Mouse (Mus musculus) brown adipose tissue, adult 24 weeks (tissue): ENCODE results near the gene Hoxc4. TPM values are rescaled to one million over a fixed set of nuclear protein-coding genes. Genes with fewer than 3 reads are reported as not detected.
A peak's percentile ranks its signal among the peaks of the same experiment; 100 is the strongest.

Experiments
- H3K27ac ChIP-seq: fragments of 200-500 bp; replicated peaks from 2 replicates; pipeline ENCODE4 v1.5.1; 2012; ENCODE audit warnings: low read depth, mild to moderate bottlenecking, low read length
- H3K4me1 ChIP-seq: fragments of 200-500 bp; 2 replicates; pipeline ENCODE4 v1.6.1; 2012; ENCODE audit warnings: low read length, mixed read lengths; ENCODE audit not compliant: control insufficient read depth, insufficient read depth, insufficient read length
- H3K4me3 ChIP-seq: fragments of 200-500 bp; 2 replicates; pipeline ENCODE4 v1.5.1; 2012; ENCODE audit warnings: low read depth, mild to moderate bottlenecking, low read length, moderate library complexity; ENCODE audit not compliant: insufficient read depth
- polyA plus RNA-seq: library from polyadenylated mRNA; stranded (reverse); fragments of >200 nt; gene quantifications from 2 replicates; pipeline ENCODE4 v1.2.4, GENCODE M21; 2012; ENCODE audit not compliant: missing spikeins, insufficient read depth, insufficient read length

Gene Hoxc4
- polyA plus RNA-seq, 1 experiment, result 13.7 TPM

DNA sequence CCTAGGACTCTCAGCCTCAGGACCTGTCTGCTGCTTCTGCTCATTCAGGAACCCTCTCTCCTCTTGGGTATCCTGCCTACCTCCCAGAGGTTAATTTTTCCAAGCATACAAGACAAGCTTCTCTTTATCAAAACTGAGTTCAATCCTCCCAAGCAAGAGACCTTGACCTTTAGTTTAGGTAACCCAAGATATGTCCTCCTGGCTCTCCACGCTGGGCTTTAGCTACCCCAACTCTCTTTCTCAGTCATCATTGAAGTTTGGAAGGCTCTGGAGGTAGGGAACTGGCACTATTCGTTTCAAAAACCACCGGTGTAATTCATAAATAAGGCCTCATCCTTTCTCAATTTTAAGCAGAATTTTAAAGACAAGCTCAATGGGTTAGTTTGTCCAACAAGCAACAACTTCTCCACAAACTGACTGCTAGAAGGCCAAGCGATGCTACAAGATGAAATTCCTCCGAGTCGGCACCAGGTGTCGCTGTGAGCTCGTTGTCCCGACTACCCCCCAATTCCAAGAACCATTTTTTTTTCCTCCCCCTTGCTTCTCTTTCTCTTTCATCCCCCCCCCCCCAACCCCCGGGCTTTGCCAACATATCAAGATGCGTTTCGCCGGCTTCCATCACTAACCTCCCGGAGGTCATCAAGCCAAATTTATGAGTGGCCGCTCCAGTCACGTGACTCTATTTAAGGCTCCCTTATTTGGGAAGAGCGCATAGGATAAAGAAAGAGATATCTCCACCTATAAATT, 5.3 kb upstream of the Hoxc4 start:
- Histone ChIP-seq H3K4me1 (0 out of 2 replicates have a peak, but pooled peaks cover 5% of the 10 kb centered on the region), H3K4me3 (peak overlapping the region; percentile 74), H3K27ac (no peak overlapping the region; the same call in 1 of the 2 replicates)

DNA sequence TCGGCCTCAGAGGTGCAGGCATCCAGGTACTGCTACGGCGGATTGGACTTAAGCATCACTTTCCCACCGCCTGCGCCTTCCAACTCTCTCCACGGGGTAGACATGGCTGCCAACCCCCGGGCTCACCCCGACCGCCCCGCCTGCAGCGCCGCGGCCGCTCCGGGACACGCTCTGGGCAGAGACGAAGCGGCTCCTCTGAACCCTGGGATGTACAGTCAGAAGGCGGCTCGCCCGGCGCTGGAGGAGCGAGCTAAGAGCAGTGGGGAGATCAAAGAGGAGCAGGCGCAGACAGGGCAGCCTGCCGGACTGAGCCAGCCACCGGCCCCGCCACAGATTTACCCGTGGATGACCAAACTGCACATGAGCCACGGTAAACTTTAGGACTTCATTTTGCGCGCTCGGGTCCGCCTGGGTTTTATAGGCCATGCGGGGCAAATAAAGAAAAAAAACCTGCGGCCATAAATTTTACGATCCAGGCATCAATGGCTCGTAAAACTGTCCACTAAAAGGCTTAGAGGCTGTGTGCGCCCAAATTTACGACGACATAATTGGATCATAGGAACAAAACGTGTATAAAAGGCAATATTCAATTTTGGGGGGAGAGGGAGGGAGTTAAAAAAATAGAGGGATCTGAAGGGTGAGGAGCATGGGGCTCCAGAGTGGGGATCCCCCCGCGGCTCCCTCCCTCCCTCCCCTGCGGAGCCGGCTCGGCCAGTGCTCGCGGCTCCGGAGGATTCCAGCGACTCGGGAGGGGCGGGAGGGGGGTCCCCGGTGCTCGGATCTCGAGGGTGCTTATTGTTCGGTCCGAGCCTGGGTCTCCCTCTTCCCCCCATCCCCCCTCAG, 4.3 kb upstream of the Hoxc4 start:
- Histone ChIP-seq H3K4me3 (peak overlapping the region; percentile 74), H3K27ac (peak overlapping the region; percentile 78)

DNA sequence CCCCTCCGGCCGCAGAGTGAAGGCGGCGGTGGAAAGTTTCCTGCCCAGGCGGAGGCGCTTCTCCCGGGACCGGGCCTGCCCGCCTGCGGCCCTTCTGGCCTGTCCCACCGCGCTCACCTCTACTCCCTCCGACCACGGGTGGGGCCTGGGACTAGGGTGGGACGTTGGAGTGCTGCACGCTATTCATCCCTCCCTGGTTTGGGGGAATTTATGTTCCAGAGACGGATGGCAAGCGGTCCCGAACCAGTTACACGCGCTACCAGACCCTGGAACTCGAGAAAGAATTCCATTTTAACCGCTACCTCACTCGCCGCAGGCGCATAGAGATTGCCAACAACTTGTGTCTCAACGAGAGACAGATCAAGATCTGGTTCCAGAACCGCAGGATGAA, 3.7 kb upstream of the Hoxc4 start:
- Histone ChIP-seq H3K4me3 (peak overlapping the region; percentile 74), H3K4me1 (0 out of 2 replicates have a peak, but pooled peaks cover 5% of the 10 kb centered on the region), H3K27ac (peak overlapping the region; percentile 78)

More for the DNA sequence above, 4.3 kb upstream of the Hoxc4 start:
- H3K4me1 ChIP-seq, result 0 out of 2 replicates have a peak, but pooled peaks cover 5% of the 10 kb centered on the region

DNA sequence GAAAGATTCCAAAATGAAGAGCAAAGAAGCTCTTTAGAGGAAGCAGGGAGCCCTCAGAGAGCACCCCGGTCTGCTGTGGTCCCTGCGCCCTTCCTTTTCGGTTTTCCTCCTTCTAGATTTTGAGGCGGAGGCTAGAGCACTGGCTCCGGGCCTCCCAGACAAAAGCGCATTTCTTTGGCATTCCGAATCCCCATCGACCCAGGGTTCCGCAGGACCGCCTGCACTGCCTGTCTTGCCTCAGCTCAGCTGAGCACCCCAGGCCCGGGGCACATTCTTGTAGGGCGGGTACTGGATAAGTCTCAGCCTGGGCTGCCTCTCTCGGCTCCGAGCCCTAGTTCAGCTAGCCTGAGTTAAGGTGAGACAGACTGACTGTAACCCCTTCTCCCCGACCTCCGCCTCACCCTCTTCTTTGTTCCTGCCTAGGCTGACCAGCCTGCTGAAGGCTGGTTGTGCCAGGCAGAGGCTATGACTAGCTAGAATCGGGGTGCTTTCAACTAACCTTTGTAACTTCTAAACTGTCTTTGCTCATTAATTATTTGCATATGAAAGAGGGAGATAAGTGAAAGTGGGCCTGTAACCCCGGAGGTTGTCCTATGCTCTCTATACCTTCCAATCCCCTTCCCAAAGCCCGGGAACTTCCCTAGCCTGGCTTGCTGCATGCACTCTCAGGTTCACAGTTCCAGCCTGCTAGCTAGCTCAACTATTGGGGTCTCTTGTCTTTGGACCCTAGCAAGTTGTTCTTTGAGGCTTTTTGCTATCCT, 3.1 kb upstream of the Hoxc4 start:
- Histone ChIP-seq H3K4me1 (0 out of 2 replicates have a peak, but pooled peaks cover 5% of the 10 kb centered on the region), H3K27ac (peak overlapping the region; percentile 78), H3K4me3 (peak overlapping the region; percentile 74)

DNA sequence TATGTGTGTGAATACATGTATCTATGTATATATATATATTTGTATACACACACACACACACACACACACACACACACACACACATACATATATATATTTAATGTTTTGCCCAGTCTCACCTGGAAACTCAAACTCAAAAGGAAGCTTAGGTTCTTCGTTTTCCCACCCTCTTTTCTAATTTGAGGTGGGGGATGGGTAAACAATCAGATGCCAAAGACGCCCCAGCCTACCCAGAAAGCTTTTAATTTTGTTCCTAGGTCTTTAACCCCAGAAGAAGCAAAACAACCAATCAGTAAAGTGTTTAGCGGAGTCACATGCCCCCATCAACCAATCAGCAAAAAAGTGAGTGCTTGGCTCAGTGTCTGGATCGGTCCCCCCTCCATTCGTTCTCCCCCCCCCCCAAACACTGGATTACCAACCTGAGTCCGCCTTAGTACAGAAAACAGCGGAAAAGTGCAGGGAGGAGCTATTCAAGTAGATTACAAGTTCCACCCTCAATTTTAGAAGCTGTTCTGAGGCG, 2.2 kb downstream of the Hoxc4 start:
- H3K27ac ChIP-seq, result peak overlapping the region; percentile 70
- 0 out of 2 replicates have a peak, but pooled peaks cover 3% of the 10 kb centered on the region for H3K4me1 ChIP-seq
- H3K4me3 ChIP-seq, result peak overlapping the region; percentile 47

DNA sequence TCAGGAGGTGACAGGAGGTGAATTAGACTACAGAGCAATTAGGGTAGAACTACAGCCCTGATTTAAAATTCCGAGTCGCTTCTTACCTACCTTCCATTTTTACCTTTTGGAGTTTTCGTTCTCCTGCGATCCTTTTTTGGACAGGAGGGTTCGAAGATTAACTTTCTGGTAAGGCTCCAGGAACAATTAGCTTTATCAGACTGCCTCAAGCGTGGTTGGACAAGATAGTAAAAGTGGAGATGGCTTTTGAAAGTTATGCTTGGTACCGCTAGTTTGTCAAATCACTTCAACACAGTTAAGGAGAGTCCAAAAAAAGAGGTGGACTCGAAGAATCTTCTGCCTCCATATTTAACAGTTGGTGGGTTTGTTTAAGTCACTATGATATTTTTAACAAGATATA, 2.8 kb downstream of the Hoxc4 start:
- H3K4me3 ChIP-seq, result peak overlapping the region; percentile 47
- peaks cover 7% of the 10 kb centered on the region; the same call in 1 of the 2 replicates for H3K4me1 ChIP-seq
- peak overlapping the region; percentile 70 for H3K27ac ChIP-seq

DNA sequence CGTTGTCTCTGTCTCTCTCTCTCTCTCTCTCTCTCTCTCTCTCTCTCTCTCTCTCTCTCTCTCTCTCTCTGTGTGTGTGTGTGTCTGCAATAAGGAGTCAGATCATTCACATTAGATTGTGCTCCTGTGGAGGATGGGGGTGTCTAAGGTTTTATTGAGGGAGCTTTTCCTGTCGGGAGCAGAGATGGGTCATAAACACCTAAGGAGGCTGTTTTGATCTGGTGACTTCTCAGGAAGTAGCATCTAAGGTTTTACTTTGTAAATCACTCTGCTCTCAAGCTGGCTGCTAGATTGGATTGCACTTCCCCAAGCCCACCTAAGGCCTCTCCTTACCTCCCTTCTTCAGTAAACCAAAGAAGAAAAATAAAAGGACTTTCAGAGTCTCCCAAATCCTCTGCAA, 5.4 kb downstream of the Hoxc4 start:
- no peak overlapping the region for H3K27ac ChIP-seq

DNA sequence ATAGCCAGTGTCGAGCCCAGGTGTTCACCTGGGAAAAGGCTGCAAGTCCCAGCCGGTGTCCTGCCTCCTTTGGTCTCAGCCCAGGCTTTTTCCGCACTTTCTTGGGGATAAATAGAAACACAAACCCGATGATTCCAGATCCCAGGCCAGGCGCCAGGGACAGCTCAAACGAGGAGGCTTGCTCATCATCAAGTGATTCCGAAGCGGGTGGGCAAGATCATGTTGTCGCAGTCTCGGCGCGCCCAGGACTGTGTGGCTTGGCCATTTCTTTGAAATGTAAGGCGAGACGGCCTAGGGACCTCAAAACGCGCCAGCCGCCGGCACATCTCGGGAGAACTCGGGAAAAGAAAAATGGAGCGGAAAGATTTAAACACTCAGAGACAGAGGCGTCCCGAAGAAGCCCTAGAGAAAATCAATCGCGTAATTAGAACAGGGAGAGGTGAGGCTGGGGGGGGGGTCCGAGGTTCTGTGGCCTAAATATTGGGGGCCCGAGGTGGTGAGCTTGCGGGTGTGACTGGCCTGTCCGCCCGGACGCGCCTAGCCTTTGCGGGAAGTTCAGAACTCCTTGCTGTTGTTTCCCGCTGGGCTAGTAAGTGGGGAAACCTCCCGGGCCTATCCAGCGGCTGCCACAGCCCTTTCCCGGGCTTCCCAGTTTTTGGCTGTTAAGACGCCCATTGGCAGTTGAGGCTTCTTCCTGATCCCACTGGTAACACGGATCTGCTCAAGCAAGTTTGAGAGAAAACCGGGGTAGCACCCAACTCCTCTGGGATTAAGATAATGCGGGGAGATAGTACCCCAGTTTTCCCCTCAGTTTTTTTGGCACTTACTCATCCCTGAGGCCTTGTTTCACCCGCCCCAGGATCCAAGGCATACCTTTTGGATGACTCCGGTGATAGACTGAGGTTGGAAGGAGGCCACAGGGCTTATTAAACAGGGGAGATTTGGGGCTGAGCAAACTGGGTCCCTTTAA, 8.8 kb downstream of the Hoxc4 start:
- Histone ChIP-seq H3K4me1 (peaks cover 7% of the 10 kb centered on the region), H3K27ac (peak overlapping the region; percentile 39), H3K4me3 (peak overlapping the region; percentile 55)

More for the DNA sequence above, 5.4 kb downstream of the Hoxc4 start:
- H3K4me3 ChIP-seq, result no peak overlapping the region
- peaks cover 7% of the 10 kb centered on the region for H3K4me1 ChIP-seq

DNA sequence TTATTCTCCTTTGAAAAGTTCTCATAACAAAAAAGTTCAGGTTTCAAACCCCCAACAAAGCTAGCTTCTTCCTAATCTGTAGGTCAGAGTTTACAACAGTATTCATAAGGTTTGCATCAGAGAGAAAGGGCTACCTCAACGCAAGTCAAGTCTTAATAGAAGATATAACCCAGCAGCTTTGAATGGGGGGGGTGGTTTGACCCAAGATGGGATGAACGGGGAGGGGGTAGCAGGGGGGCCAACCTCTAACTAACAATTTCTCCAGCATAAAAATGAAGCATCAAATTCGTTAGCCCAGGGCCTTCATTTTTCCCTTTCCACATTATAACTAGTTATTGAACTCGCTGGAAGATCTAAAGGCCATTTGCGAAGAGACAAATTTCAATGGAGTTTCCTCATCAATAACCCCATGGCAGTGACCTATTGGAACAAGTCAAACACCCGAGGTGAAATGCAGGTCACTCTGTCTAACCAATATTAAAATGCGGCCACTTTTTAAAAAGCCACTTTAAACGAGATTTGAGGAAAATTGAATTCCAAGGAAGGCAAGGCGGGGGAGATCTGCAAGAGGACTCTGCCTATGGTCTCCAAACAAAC, 10.3 kb downstream of the Hoxc4 start:
- Histone ChIP-seq H3K27ac (no peak overlapping the region), H3K4me3 (no peak overlapping the region), H3K4me1 (peaks cover 7% of the 10 kb centered on the region)

DNA sequence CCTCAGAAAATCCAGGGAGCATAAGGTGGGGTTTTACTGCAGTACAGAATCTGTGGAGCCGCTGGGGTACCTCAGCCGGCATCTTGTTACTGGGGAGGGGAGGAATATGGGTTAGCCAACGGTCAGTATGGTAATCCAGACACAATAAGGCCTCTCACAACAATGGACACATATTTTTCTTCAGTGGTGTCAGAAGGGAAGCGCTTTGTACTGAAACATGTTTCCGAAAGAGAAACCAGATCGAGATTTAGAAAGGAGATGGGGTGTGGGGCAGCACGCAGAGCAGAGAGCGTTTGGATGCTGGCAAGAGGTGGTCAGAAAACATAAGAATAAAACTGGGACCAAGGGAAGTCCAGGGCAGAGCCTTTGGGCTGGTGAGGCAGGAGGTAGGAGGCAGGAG, 11.4 kb downstream of the Hoxc4 start:
- Histone ChIP-seq H3K4me1 (peaks cover 7% of the 10 kb centered on the region), H3K27ac (peak overlapping the region; percentile 30), H3K4me3 (peak overlapping the region; percentile 45)

DNA sequence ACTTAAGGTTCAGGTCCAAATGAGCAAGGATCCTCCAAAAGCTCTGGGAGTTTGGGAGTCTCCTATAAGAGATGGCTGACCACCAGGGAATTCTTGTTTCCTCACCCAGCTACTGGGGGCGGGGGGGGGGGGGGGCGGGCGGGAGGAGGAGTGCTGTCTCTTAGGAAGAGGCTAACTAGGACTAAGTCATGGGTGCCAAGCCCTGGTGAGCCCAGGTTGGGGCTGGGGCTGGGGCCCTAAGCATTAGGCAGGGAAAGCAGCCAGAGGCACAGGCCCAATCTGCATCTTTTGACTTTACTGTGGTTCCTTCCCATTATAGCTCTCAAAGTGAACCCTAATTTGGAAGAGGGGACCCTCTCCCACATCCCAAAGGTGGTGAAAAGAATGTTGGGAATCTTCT, 13.4 kb downstream of the Hoxc4 start:
- peak overlapping the region; percentile 68 for H3K27ac ChIP-seq
- no peaks in the 10 kb centered on the region for H3K4me1 ChIP-seq
- H3K4me3 ChIP-seq, result peak overlapping the region; percentile 36; the same call in 1 of the 2 replicates

DNA sequence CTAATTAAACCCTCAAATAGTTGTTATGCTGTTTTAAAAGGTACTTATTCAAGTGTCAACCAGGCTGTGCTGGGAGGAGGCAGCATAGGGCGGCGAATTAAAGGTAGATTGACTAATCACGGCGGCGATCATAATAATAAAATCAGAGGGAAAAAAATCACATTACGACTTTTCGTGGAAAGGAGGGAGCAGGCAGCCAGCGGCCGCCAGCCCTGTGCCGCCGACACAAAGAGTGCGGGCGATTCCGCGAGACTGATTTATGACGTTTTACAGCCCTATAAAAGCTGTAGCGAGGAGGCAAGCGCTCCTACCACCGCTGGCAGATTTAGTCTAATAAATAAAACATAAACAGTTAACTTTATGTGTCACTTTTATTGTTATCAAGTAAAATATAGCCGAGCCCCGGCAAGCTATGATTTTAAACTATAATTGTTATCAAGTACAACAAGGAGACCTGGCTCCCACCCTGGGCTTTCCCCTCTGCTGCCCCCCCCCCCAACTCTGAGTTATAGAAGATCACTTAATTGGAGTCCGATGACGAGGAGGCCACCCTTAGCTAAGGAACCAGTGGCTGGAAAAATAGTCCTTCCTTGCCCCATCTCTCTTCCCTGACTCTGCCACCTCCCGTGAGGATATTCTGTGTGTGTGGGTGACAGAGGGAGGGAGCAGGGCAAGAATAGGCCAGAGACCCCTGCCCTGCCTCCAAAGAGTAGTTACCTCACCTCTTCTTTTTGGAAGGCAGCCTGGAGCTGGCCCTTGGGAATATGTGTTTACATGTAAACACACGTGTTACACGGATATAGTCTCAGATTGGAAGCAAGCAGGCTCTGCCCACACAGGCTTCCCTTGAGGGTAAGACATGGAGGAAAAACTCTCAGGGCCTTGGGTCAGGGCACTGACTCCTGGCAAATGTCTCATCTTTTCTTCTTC, 14.2 kb downstream of the Hoxc4 start:
- Histone ChIP-seq H3K4me3 (peak overlapping the region; percentile 12), H3K27ac (peak overlapping the region; percentile 68), H3K4me1 (no peaks in the 10 kb centered on the region)
